Mouse (Mus musculus) midbrain, embryonic 11.5 days (tissue): Measurements from ENCODE around the gene Sp4. TPM values are rescaled to one million over a fixed set of nuclear protein-coding genes. Genes with fewer than 3 reads are reported as not detected.

Source experiments
- polyA plus RNA-seq: library from polyadenylated mRNA; unstranded; fragments of >200 nt; fragmentation: Nextera tagmentation; extraction: Ambion mirVana; gene quantifications from 2 replicates; pipeline ENCODE4 v1.2.1, GENCODE M21; 2014

Sp4 gene
- polyA plus RNA-seq, 1 experiment from 2014 or later = 25.1 TPM

Other genes with a start within 250 kb of the Sp4 start
- 0.29 and 0.37 TPM in 2 replicates for gene Dnah11, start 102.4 kb downstream of the Sp4 start, polyA plus RNA-seq